Mouse (Mus musculus): Measurements from ENCODE around the gene Vasn.

DNA sequence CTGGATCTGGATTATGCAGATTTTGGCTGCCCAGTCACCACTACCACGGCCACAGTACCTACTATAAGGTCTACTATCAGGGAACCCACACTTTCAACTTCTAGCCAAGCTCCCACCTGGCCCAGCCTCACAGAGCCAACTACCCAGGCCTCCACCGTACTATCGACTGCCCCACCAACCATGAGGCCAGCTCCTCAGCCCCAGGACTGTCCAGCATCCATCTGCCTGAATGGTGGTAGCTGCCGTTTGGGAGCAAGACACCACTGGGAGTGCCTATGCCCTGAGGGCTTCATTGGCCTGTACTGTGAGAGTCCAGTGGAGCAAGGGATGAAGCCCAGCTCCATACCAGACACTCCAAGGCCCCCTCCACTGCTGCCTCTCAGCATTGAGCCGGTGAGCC, 9.5 kb downstream of the Vasn start:
- TF ChIP-seq CTCF (IDR thresholded peaks at IDR 0.05; ENCODE audit: low read depth): no peak
- no peak for TF ChIP-seq EP300 (optimal IDR thresholded peaks at IDR 0.05)
